Mouse (Mus musculus): ENCODE results near the gene Rnasel.

The Rnasel gene

GRCm38 (mm10) chr1:153749211-153749801 is at the start of gene Rnasel:
Gene Rnasel, plus strand, starts transcription at chr1:153749426.
- peak; percentile 45 to 51 for DNase-seq

GRCm38 (mm10) chr1:153700448-153701063 is 48.7 kb upstream of the Rnasel start:
- no peak for DNase-seq

DNA sequence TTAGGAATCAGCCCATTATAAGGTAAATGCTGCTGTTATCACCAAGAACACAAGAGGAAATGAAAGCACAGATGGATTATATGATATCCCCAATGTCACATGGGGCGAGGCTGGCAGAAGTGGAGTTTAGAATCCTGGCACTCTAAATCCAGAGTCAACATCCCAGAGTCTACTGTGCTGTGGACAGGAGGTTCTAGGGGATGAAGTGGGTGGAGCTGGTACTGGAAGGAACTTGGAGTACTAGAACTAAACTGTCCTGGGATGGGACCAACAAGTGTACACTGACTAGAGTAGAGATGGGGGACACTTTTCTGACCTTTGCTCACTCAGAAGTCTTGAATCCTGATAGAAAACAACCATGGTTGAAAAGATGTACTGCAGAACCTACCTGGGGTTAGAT is 47.8 kb upstream of the Rnasel start:
- no peak for DNase-seq

DNA sequence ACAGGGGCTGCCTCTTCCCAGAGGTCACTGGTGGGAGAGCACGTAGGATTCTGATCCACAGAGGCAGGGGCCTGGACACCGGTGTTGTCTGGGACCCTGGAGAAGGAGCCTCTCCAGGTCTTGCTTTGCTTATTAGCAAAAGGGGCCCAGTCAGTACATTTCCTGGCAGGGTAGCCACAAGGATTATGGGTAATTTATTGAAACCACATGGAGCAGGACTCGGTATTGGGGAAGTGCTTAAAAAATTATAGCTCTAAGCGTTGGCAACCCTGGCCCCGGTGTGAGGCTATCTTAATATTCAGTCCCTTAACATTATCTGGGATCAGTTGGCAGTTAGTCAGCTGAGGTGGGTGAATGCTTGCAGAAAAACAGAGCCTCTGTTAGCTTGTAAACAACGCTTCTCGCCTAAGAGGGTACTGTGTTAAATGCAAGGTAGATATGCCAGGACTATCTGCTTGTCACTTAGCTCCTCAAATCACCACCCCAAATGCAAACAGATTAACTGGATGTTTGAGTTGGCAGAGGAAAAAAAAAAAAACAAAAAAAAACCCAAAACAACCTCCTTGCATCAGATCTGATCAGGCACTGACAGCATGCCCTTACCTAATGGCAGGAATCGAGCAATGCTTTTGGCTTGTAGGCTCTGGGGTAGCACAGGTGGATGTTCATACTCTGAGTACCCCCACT is 46.9 kb upstream of the Rnasel start:
- no peak for DNase-seq

DNA sequence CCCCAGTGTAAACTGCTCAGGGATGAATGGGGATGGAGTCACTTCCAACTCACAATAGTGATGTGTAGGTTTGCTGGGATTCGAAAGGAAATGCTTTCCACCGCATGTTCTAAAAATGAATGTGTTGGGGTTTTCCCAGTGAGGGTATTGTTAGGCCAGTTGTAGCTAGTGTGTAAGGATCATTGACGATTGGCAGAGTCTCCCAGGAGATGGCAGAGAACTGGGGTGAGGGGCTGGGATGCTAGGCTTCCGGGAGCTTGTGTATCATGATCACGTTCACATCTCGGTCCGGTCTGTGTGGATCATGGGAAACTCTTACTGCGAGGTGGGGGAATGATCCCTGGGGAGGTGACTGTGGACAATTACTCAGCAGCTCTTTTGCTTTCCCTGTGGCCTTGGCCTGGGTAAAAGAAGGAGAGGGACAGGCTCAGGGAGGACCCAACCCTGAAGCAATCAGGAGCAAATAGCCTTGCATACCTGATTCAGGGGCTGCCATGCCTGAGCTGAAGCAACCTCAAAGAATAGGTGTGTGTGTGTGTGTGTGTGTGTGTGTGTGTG is 46.3 kb upstream of the Rnasel start:
- DNase-seq = no peak

GRCm38 (mm10) chr1:153703445-153703991 is 45.7 kb upstream of the Rnasel start:
- no peak for DNase-seq

DNA sequence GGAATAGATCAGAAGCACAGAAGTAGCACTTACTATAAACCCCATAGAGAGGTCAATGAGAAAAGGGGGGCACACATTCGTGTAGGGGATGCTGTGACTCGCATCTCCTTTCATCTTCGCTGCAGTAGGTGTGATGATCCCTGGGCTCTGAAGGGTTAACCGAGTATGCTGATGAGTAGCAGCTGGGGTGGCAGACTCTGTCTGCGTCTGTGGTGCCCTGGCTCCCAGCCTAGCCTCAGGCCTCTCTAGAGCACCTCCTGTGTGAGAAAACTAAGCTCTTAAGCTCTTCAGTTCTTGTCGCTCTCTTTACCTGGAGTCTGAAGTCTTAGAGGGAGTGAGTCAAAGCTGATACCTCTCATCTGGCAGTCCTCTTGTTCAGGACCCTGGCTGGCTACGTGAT is 45.1 kb upstream of the Rnasel start:
- DNase-seq = no peak

DNA sequence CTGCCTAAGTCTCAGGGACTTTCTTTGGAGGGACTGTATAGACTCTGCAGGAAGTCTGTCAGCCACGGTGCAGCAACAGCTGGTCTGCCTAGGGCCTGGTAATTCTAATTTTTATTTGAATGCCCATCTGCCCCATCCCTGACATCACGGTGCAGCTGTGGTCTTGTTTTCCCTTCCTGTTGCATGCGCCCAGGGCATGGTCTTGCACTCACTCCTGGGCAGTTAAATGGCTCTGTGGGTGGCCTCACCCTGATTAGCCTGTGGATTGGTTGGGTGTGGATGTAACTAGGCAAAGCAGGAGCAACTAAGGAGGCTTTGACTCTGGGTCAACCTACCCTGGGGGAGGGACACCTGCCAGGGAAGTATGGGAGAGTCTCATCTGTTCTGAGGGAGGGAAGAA is 44.2 kb upstream of the Rnasel start:
- DNase-seq = no peak

GRCm38 (mm10) chr1:153708626-153709025 is 40.6 kb upstream of the Rnasel start:
- DNase-seq = no peak

DNA sequence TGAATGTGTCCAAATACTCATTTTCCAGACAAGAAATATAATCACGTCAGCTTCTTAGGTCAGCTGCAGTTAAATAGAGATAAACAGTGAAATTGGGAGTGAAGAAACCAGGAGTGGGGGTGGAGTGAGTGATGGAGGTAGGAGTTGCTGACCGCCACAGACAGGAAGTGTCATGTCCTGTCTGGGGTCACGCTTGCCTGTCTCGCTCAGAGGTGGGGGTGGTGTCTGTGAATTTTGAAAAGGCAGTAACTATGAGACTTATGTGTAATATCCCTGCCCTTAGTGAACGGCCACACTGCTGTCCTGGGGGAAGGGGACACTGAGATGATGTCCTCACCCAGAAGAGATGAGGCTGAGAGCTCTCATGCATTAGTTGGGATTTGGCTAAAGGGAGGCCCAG is 39.8 kb upstream of the Rnasel start:
- DNase-seq = no peak

- DNase-seq = no peak
These were observed 37.5 kb upstream of the Rnasel start for GRCm38 (mm10) chr1:153711544-153712262.

- no peak for DNase-seq
These were observed 36.6 kb upstream of the Rnasel start for GRCm38 (mm10) chr1:153712633-153713032.

DNA sequence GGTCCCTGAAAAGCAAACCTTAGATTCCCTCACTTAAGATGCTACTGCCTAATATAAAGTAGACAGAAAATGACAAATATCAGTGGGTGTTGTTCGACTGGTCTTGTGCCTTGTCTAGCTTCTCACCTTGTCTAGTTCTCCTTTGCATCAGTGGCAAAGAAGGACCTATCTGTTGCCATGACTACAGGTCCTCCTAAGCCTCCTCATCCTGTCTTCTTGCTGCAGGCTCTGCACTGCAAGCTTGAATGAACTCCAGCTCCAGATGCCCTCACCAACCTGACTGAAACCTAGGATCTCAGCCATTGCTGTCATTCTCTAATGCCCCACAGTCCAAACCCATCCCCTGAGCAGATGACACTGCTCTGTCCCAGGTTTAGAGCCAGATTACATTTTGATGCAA is 31.2 kb upstream of the Rnasel start:
- DNase-seq = no peak

DNA sequence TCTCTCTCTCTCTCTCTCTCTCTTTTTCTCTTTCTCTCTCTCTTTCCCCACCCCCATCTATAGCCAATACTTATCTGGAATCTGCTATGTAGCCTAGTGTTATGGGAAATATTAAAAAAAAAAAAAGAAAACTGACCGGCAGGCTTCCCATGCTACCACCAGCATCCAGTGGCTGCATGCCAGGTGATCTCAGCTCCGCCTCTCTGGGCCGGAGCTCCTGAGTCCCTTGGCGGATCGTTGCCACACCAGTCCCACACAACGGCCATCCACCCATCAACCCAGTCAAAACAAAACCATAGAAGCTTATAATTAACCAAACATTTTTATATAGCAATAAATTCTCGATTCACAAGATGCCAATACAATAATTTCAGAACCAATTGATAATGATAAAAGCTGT is 28.3 kb upstream of the Rnasel start:
- DNase-seq = no peak

- DNase-seq = no peak
These were observed 27.5 kb upstream of the Rnasel start for GRCm38 (mm10) chr1:153721565-153722310.

DNA sequence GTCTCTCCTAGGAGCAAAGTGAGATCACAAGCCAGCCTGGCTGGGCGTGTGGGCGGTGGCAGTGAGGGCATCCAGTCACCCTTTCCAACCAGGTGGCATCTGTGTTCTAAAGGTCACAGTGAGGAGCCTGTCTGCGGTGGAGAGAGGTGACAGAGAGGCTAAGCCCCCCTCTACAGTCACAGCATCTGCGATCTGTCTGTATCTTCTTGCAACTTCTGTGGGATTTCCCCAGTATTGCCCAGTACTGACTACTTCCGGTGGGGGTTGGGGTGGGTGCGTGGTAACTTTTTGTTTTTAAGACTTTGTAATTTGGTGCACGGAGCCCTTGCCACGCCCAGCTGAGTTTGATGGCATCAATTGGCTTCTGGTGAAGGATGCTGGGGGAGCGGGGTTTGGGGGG is 25.8 kb upstream of the Rnasel start:
- no peak for DNase-seq

DNA sequence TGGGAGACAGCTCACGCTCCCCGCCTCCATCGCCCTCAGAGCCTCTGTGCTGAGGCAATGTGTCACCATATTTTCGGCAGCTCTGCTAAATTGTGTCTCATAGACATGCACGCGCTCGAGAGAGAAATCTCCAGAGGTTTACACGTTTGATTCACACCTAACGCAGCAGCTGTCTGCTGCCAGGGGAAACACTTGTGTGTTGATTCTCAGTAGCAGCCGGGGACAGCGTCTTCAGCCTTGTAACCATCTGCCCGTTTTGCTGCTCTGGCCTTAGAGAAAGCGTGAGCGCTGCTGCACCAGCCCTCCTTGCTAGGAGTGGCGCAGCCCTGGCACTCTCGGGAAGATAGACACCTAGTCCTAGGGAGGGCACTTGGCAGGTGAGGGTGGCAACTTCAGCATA is 22.6 kb upstream of the Rnasel start:
- no peak for DNase-seq

- no peak for DNase-seq
These were observed 19.4 kb upstream of the Rnasel start for GRCm38 (mm10) chr1:153729806-153730205.

GRCm38 (mm10) chr1:153730671-153731070 is 18.6 kb upstream of the Rnasel start:
- DNase-seq = peak; percentile 26 to 51

DNA sequence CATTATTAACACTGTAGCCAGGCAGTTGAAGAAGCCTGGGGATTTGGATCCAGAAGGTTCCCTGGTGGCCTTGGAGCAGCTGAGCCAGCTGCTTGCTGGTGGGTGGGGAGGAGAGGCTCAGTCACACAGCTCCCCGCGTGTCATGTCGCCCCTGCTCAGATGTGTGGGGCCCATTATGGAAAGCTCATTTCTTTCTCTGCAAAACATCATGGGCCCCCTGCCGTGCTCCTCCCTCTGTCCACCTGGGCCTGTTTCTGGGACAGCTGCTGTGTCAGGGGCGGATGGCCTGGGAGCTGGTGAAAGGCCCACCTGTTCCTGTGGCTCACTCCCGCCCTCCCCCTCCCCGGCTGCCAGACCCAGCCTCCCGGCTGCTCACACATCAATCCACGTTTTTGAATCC is 16.0 kb upstream of the Rnasel start:
- DNase-seq = no peak

DNA sequence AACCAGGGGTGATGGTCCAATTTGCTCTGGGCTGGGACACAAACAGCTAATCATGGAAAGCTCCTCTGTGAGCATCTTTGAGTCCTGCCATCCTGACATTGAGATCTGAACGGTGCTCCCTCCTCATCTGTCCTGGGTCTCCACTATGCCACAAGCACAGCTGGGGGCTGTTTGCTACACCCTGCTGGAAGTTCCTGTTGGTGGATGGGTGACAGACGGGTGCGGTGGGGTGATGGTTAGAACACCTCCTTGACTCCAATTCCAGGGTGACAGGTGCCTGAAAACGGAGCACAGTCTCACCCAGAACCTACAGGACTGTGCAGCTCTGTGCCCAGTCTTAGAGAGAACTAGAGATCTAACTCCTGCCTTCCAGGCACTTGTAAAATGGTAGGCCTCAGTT is 14.4 kb upstream of the Rnasel start:
- DNase-seq = no peak

DNA sequence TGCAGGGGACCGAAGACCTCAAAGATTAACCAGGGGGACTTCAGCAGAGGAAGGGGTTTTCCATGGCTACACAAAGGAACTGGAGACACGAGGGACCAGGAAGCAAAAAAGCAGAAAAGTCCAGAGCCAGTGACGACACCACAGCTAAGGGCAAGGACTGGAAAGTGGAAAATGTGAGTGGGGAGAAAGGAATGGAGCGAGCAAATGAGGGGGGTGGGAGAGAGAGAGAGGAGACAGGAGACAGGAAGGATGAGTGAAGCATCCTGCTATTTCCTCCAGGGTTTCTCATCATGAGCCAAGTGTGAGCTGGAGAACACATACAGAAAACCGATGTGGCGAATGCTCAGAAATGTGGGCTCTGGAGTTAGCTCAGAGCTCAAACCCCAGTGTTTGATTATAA is 13.1 kb upstream of the Rnasel start:
- DNase-seq = no peak
